Mouse (Mus musculus): Measurements from ENCODE around the gene Gm7876.
"Not testable (repeated sequence)": the region's sequence is repeated elsewhere in the genome, so short reads cannot be mapped to it uniquely, and the experiment has no call there.

The Gm7876 gene

GRCm38 (mm10) chr14:4708938-4709337 lies at the start of gene Gm7876:
Gm7876 (plus strand) TSS chr14:4709238.
- not testable (repeated sequence) for DNase-seq

- not testable (repeated sequence) for DNase-seq
These were observed 45.1 kb upstream of the Gm7876 start, which contains the start of gene Gm3239 for GRCm38 (mm10) chr14:4663892-4664291. Gm3239 (plus strand) TSS chr14:4664192.

GRCm38 (mm10) chr14:4726038-4726880 lies 17.2 kb downstream of the Gm7876 start, which contains the start of gene Gm3252:
Gm3252 (plus strand) TSS chr14:4726775.
- DNase-seq, result not testable (repeated sequence)

All from thymus, adult 18-20 months (tissue).